Mouse (Mus musculus) lung, postnatal 0 days (tissue): ENCODE measurements around the gene Bpifb4. TPM values are rescaled to one million over a fixed set of nuclear protein-coding genes. Genes with fewer than 3 reads are reported as not detected.

Source experiments
- ATAC-seq: fragments of 200-750 bp; cut with Nextera tagmentation; 2 replicates; pipeline ENCODE4 v1.8.0; 2017; ENCODE audit warnings: moderate library complexity
- DNase-seq: peaks from one replicate; pipeline ENCODE4 v3.0.0-alpha.2; 2016; ENCODE audit warnings: low spot score
- H3K27ac ChIP-seq: fragments of 300-500 bp; sonication (generic); 2 replicates; pipeline ENCODE4 v1.5.1; 2014; ENCODE audit warnings: antibody characterized with exemption, mild to moderate bottlenecking, low read length, mixed read lengths
- H3K27me3 ChIP-seq: fragments of 300-500 bp; sonication (generic); replicated peaks from 2 replicates; pipeline ENCODE4 v1.6.1; 2014; ENCODE audit warnings: low read length, mixed read lengths; ENCODE audit not compliant: insufficient read depth
- H3K36me3 ChIP-seq: fragments of 300-500 bp; sonication (generic); 2 replicates; pipeline ENCODE4 v1.6.1; 2014; ENCODE audit warnings: low read length, mixed read lengths; ENCODE audit not compliant: insufficient read depth
- H3K4me1 ChIP-seq: fragments of 300-500 bp; sonication (generic); 2 replicates; pipeline ENCODE4 v1.6.1; 2014; ENCODE audit warnings: antibody characterized with exemption, low read depth, low read length, mixed read lengths; ENCODE audit not compliant: insufficient read depth
- H3K4me2 ChIP-seq: fragments of 300-500 bp; sonication (generic); replicated peaks from 2 replicates; pipeline ENCODE4 v1.6.1; 2014; ENCODE audit warnings: low read depth, mild to moderate bottlenecking, low read length, moderate library complexity, mixed read lengths
- H3K4me3 ChIP-seq: fragments of 300-500 bp; sonication (generic); 2 replicates; pipeline ENCODE4 v1.5.1; 2014; ENCODE audit warnings: low read depth, low read length
- H3K9ac ChIP-seq: fragments of 300-500 bp; sonication (generic); replicated peaks from 2 replicates; pipeline ENCODE4 v1.6.1; 2014; ENCODE audit warnings: low read depth, mild to moderate bottlenecking
- H3K9me3 ChIP-seq: fragments of 300-500 bp; sonication (generic); 2 replicates; pipeline ENCODE4 v1.6.1; 2016; ENCODE audit warnings: low read length, mixed read lengths
- CTCF ChIP-seq: IDR thresholded peaks from 2 replicates; pipeline ENCODE4 v1.5.1; 2016; ENCODE audit warnings: antibody characterized with exemption, mild to moderate bottlenecking
- EP300 ChIP-seq: IDR thresholded peaks from 2 replicates; pipeline ENCODE4 v1.6.1; 2016; ENCODE audit warnings: antibody characterized with exemption, mild to moderate bottlenecking, control low read depth
- WGBS: fragments of 180-500 bp; shearing (Covaris S2); extraction: QIAGEN DNeasy Blood & Tissue Kit; methylation state at CpG from one replicate; pipeline ENCODE4 v1.1.7; 2014; 5-methylcytosine and 5-hydroxymethylcytosine counted together
- polyA plus RNA-seq: library from polyadenylated mRNA; unstranded; fragments of >200 nt; fragmentation: Nextera tagmentation; extraction: Ambion mirVana; gene quantifications from 2 replicates; pipeline ENCODE4 v1.2.1, GENCODE M21; 2015

The Bpifb4 gene
- polyA plus RNA-seq, 1 experiment from 2014 or later: not detected

DNA sequence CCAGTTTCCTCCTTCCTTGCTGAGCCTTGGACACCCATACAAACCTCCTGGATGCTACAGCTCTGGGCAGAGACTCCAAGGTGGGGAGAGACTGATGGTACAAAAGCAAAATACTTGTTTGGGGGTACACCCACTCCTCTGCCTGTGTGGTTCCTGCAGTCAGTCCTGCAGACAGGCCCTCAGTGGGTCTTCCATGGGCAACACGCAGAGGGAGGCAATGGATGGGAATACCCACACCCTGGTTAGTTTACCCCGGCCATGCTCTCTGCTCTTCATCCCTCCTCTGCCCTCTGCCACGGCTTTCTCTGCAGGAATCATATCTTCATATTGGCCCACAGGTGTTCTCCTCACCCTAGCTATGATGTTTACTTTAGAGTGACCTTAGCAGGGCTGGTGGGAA lies 62.5 kb downstream of the Bpifb4 start:
- no peak for ATAC-seq
- 58% methylated on average over 3 of the region's 3 CpGs for WGBS

DNA sequence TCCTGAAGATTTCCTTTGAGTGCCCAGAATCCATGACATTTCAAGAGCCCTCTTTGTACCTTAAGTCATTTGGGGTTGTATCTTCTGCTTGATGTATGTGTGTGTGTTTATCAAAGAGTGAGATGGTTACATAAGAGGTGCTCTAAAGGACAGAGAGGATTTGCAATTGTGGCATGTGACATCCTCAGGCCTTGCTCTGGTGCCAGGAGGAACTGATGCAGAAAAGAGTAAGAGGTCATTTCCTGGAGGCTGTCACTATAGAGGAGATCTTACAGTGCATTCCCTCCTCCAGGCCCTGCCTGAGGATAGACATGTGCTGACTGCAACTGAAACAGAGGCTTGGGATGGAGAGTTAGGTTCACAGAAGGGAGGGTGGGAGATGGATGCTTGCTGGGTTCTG lies 63.0 kb downstream of the Bpifb4 start:
- Histone ChIP-seq H3K36me3 (no peaks in the 10 kb centered on the region), H3K27ac (no peak overlapping the region), H3K4me2 (no peak overlapping the region), H3K9me3 (no peaks in the 10 kb centered on the region), H3K27me3 (no peaks in the 10 kb centered on the region), H3K4me1 (no peaks in the 10 kb centered on the region), H3K4me3 (no peak overlapping the region), H3K9ac (no peak overlapping the region)
- DNase-seq (no peak), ATAC-seq (no peak)
- TF ChIP-seq EP300 (no peak), CTCF (no peak)

More for the DNA sequence above, 62.5 kb downstream of the Bpifb4 start:
- Histone ChIP-seq H3K9ac (no peak overlapping the region), H3K4me1 (no peaks in the 10 kb centered on the region), H3K4me2 (no peak overlapping the region), H3K27ac (no peak overlapping the region), H3K36me3 (no peaks in the 10 kb centered on the region), H3K27me3 (no peaks in the 10 kb centered on the region), H3K4me3 (no peak overlapping the region), H3K9me3 (no peaks in the 10 kb centered on the region)
- no peak for DNase-seq
- TF ChIP-seq EP300 (no peak), CTCF (no peak)

DNA sequence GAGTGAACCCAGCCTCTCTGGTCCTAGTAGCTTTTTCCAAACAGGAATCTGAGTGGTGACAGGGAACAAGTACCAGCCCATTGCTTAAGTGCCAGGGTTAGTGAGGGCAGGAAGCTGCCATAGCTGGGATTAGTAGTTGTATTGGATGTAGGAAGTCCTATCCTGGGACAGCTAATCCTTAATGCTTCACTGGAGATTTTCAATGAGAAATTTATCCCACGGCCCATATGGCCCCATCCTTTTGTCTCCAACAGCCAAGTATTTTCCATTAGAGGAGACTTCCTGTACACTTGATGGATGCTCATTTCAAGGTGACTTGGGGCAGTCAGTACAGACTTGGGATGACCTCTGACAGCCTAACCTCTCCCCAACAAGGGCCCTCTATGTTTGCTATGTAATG lies 66.4 kb downstream of the Bpifb4 start:
- Histone ChIP-seq H3K4me3 (no peak overlapping the region), H3K9me3 (no peaks in the 10 kb centered on the region), H3K4me1 (no peaks in the 10 kb centered on the region), H3K27me3 (no peaks in the 10 kb centered on the region), H3K4me2 (no peak overlapping the region), H3K9ac (no peak overlapping the region), H3K27ac (no peak overlapping the region), H3K36me3 (no peaks in the 10 kb centered on the region)
- no peak for TF ChIP-seq CTCF
- no peak for TF ChIP-seq EP300
- WGBS: 57% methylated on average over 1 of the region's 1 CpGs
- no peak for ATAC-seq
- DNase-seq: no peak

DNA sequence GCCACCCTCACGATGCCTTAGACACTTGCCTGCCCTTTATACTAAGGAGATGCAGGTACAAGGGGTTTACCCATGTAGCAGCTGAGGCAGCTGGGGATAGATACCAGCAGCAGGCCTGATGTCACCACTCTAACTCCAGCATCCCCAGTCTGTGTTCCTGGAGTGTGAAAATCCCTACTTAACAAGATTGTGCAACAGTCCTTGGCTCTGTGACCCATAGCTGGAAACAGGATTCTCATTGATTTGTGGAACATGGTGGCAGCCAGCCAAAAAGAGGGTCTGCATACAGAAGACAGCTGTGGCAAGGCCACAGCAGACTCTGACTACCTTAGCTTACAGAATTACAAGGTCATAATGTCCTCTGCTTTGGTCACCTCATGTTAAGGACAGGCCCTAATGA lies 67.1 kb downstream of the Bpifb4 start:
- ATAC-seq: no peak; the same call in 1 of the 2 replicates
- WGBS: 63% methylated on average over 1 of the region's 1 CpGs
- no peaks in the 10 kb centered on the region for H3K4me1 ChIP-seq
- no peak overlapping the region for H3K4me2 ChIP-seq
- H3K36me3 ChIP-seq: no peaks in the 10 kb centered on the region
- H3K9ac ChIP-seq: no peak overlapping the region
- H3K27ac ChIP-seq: no peak overlapping the region
- H3K9me3 ChIP-seq: no peaks in the 10 kb centered on the region
- peak; percentile 36 for DNase-seq
- H3K4me3 ChIP-seq: no peak overlapping the region
- H3K27me3 ChIP-seq: no peaks in the 10 kb centered on the region
- TF ChIP-seq CTCF (no peak), EP300 (no peak)

DNA sequence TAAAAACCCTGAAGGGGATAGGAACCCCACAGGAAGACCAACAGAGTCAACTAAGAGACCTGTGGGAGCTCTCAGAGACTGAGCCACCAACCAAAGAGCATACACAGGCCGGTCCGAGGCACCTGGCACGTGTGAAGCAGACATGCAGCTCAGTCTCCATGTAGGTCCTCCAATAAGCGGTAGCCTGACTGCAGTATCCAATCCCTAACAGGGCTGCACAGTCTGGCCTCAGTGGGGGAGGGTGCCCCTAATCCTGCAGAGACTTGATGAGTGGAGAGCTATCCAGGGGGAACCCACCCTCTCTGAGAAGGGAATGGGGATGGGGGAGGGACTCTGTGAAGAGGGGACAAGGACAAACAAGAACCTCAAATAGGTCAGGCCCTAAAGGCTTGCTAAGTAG lies 67.7 kb downstream of the Bpifb4 start:
- no peak for ATAC-seq

DNA sequence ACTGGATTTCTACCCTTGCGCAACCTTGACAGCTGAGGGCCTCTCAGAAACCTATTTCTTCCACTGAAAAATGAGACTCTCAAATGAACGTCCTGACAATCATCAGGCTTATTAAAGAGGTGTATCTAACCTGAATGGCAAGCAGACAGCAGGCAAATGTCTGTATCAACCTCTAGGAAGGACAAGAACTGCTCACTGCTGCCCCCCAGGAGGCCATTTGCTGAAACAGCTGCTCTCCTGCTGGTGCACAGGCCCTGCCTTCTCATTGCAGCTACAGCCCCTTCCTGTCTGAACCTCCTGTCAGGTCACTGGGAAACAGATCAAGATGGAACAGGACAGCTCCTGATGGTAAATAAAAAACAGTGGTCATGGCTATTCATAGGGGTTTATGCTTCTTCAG lies 68.3 kb downstream of the Bpifb4 start:
- ATAC-seq (no peak), DNase-seq (no peak)
- Histone ChIP-seq H3K9me3 (no peaks in the 10 kb centered on the region), H3K36me3 (no peaks in the 10 kb centered on the region), H3K4me2 (no peak overlapping the region), H3K27ac (no peak overlapping the region), H3K4me1 (no peaks in the 10 kb centered on the region), H3K9ac (no peak overlapping the region), H3K4me3 (no peak overlapping the region), H3K27me3 (no peaks in the 10 kb centered on the region)
- TF ChIP-seq EP300: no peak
- peak; percentile 6; the same call in 1 of the 2 replicates for TF ChIP-seq CTCF
- WGBS: 70% methylated on average over 2 of the region's 2 CpGs

More for the DNA sequence above, 67.7 kb downstream of the Bpifb4 start:
- H3K9me3 ChIP-seq: no peaks in the 10 kb centered on the region
- WGBS: 81% methylated on average over 4 of the region's 4 CpGs
- H3K4me3 ChIP-seq: no peak overlapping the region
- H3K36me3 ChIP-seq: no peaks in the 10 kb centered on the region
- H3K4me1 ChIP-seq: no peaks in the 10 kb centered on the region
- no peak overlapping the region for H3K9ac ChIP-seq
- H3K4me2 ChIP-seq: no peak overlapping the region
- TF ChIP-seq CTCF (no peak), EP300 (no peak)
- no peak overlapping the region for H3K27ac ChIP-seq
- no peaks in the 10 kb centered on the region for H3K27me3 ChIP-seq
- no peak for DNase-seq

DNA sequence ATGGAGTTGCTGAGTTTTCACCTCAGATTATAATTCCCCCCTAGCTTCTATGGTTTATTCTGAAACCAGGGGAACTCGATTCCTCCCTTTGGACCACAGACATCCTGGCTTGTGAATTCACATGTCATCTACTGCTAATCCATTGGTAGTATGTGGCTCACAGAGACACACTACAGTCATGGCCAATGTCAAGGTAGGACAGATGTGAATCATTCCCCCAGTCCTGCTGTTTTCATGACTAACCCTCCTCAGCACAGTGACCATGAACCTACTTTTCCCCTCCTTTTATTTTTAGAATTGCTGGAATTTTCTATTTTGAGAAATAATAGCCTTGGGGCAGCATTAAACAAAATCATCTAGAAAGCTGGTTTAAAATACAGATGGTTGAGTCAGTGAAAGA lies 69.4 kb downstream of the Bpifb4 start:
- H3K36me3 ChIP-seq: no peaks in the 10 kb centered on the region
- H3K4me2 ChIP-seq: no peak overlapping the region
- H3K27ac ChIP-seq: no peak overlapping the region
- 67% methylated on average over 1 of the region's 1 CpGs for WGBS
- DNase-seq: no peak
- no peak overlapping the region for H3K4me3 ChIP-seq
- no peaks in the 10 kb centered on the region for H3K9me3 ChIP-seq
- no peak overlapping the region for H3K9ac ChIP-seq
- no peaks in the 10 kb centered on the region for H3K27me3 ChIP-seq
- ATAC-seq: no peak
- no peaks in the 10 kb centered on the region for H3K4me1 ChIP-seq
- TF ChIP-seq EP300: no peak
- TF ChIP-seq CTCF: no peak
